Mouse (Mus musculus): ENCODE measurements around the gene Kdm2a. TPM values are rescaled to one million over a fixed set of nuclear protein-coding genes. Genes with fewer than 3 reads are reported as not detected.

Gene Kdm2a
- polyA plus RNA-seq, 1 experiment from 2014 or later: 48.3 TPM

- H3K27ac ChIP-seq (replicated peaks; ENCODE audit: low read depth, low read length): peak overlapping the region; percentile 85
- peak overlapping the region; percentile 18 for H3K4me3 ChIP-seq (ENCODE audit: low read depth, low read length)
- ATAC-seq (ENCODE audit: low read depth) (peak; percentile 6; the same call in 1 of the 2 replicates), DNase-seq (ENCODE audit: low spot score) (peak; percentile 75)
- H3K27me3 ChIP-seq (replicated peaks; ENCODE audit: control insufficient read depth, insufficient read depth, low read length): no peaks in the 10 kb centered on the region
- 0 out of 2 replicates have a peak, but pooled peaks cover 7% of the 10 kb centered on the region for H3K36me3 ChIP-seq (ENCODE audit: control insufficient read depth, insufficient read depth, low read length)
- H3K4me1 ChIP-seq (ENCODE audit: control insufficient read depth, insufficient read depth, low read length): peaks cover 57% of the 10 kb centered on the region
- H3K4me2 ChIP-seq (ENCODE audit: low read depth, low read length): peak overlapping the region; percentile 84
- 8% methylated on average over 21 of the region's 21 CpGs for WGBS
- no peaks in the 10 kb centered on the region for H3K9me3 ChIP-seq (ENCODE audit: control insufficient read depth, low read length)
- peak overlapping the region; percentile 41 for H3K9ac ChIP-seq (ENCODE audit: low read depth, low read length)
Measured at GRCm38 (mm10) chr19:4301735-4302651, 96.1 kb downstream of the Kdm2a start.

GRCm38 (mm10) chr19:4300852-4301734 lies 97.0 kb downstream of the Kdm2a start:
- ATAC-seq (ENCODE audit: low read depth) (no peak), DNase-seq (ENCODE audit: low spot score) (no peak)
- WGBS: 58% methylated on average over 11 of the region's 11 CpGs
- Histone ChIP-seq H3K27me3 (replicated peaks; ENCODE audit: control insufficient read depth, insufficient read depth, low read length) (no peaks in the 10 kb centered on the region), H3K9me3 (ENCODE audit: control insufficient read depth, low read length) (no peaks in the 10 kb centered on the region), H3K27ac (replicated peaks; ENCODE audit: low read depth, low read length) (peak overlapping the region; percentile 85), H3K4me2 (ENCODE audit: low read depth, low read length) (peak overlapping the region; percentile 84), H3K9ac (ENCODE audit: low read depth, low read length) (peak overlapping the region; percentile 41), H3K36me3 (ENCODE audit: control insufficient read depth, insufficient read depth, low read length) (peaks cover 10% of the 10 kb centered on the region; the same call in 1 of the 2 replicates), H3K4me1 (ENCODE audit: control insufficient read depth, insufficient read depth, low read length) (peaks cover 52% of the 10 kb centered on the region), H3K4me3 (ENCODE audit: low read depth, low read length) (0 out of 2 replicates have a peak overlapping the region, but pooled peaks have one; percentile 18)

GRCm38 (mm10) chr19:4300271-4300704 lies 97.8 kb downstream of the Kdm2a start:
- no peak overlapping the region for H3K4me3 ChIP-seq (ENCODE audit: low read depth, low read length)
- H3K4me1 ChIP-seq (ENCODE audit: control insufficient read depth, insufficient read depth, low read length): peaks cover 52% of the 10 kb centered on the region
- WGBS: 55% methylated on average over 7 of the region's 7 CpGs
- no peak for ATAC-seq (ENCODE audit: low read depth)
- 0 out of 2 replicates have a peak overlapping the region, but pooled peaks have one; percentile 30 for H3K9ac ChIP-seq (ENCODE audit: low read depth, low read length)
- H3K4me2 ChIP-seq (ENCODE audit: low read depth, low read length): no peak overlapping the region
- H3K27ac ChIP-seq (replicated peaks; ENCODE audit: low read depth, low read length): no peak overlapping the region
- H3K27me3 ChIP-seq (replicated peaks; ENCODE audit: control insufficient read depth, insufficient read depth, low read length): no peaks in the 10 kb centered on the region
- H3K36me3 ChIP-seq (ENCODE audit: control insufficient read depth, insufficient read depth, low read length): peaks cover 10% of the 10 kb centered on the region; the same call in 1 of the 2 replicates
- no peaks in the 10 kb centered on the region for H3K9me3 ChIP-seq (ENCODE audit: control insufficient read depth, low read length)
- peak; percentile 31 for DNase-seq (ENCODE audit: low spot score)

DNA sequence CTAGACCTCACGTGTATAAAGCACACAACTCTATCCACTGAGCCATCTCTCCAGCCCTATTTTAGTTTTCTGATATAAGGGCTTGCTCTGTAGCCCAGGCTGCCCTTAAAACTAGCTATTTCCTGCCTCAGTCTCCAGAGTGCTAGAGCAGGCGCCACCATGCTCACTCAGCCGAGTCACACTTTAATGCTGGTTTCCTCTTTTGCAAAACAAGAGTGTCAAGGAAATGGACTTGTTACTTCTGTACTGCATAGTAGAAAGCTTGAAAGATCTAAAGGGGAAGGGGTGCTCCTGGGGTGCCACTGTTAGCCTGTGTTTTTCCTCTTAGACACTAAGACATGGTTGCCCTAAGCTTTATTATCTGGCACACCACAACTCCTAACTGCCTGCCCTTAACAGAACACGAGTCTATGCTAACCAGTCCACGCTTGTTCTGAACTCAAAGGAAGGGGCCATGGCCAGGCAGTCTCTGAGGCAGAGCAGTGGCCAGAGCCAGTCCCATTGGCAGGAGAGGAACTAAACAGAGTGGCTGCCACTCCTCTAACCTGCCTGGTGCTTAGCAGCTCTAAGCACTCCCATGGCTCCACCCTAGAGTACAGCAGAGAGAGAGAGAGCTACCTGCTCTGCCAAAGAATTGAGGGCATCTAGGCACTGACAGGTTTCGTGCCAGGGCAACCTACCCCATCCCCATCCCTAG lies 98.4 kb downstream of the Kdm2a start:
- ATAC-seq (ENCODE audit: low read depth): no peak
- H3K4me1 ChIP-seq (ENCODE audit: control insufficient read depth, insufficient read depth, low read length): peaks cover 48% of the 10 kb centered on the region

GRCm38 (mm10) chr19:4299126-4299525 lies 99.0 kb downstream of the Kdm2a start:
- Histone ChIP-seq H3K27ac (replicated peaks; ENCODE audit: low read depth, low read length) (no peak overlapping the region), H3K36me3 (ENCODE audit: control insufficient read depth, insufficient read depth, low read length) (peaks cover 15% of the 10 kb centered on the region; the same call in 1 of the 2 replicates), H3K4me3 (ENCODE audit: low read depth, low read length) (no peak overlapping the region), H3K9ac (ENCODE audit: low read depth, low read length) (no peak overlapping the region), H3K4me2 (ENCODE audit: low read depth, low read length) (no peak overlapping the region), H3K27me3 (replicated peaks; ENCODE audit: control insufficient read depth, insufficient read depth, low read length) (no peaks in the 10 kb centered on the region), H3K4me1 (ENCODE audit: control insufficient read depth, insufficient read depth, low read length) (peaks cover 42% of the 10 kb centered on the region), H3K9me3 (ENCODE audit: control insufficient read depth, low read length) (no peaks in the 10 kb centered on the region)
- DNase-seq (ENCODE audit: low spot score) (no peak), ATAC-seq (ENCODE audit: low read depth) (no peak)
- 86% methylated on average over 7 of the region's 7 CpGs for WGBS

More for the DNA sequence above, 98.4 kb downstream of the Kdm2a start:
- 0 out of 2 replicates have a peak overlapping the region, but pooled peaks have one; percentile 7 for H3K27ac ChIP-seq (replicated peaks; ENCODE audit: low read depth, low read length)
- peaks cover 11% of the 10 kb centered on the region; the same call in 1 of the 2 replicates for H3K36me3 ChIP-seq (ENCODE audit: control insufficient read depth, insufficient read depth, low read length)
- H3K27me3 ChIP-seq (replicated peaks; ENCODE audit: control insufficient read depth, insufficient read depth, low read length): no peaks in the 10 kb centered on the region
- H3K4me3 ChIP-seq (ENCODE audit: low read depth, low read length): no peak overlapping the region
- H3K9ac ChIP-seq (ENCODE audit: low read depth, low read length): no peak overlapping the region
- DNase-seq (ENCODE audit: low spot score): no peak
- H3K4me2 ChIP-seq (ENCODE audit: low read depth, low read length): no peak overlapping the region
- H3K9me3 ChIP-seq (ENCODE audit: control insufficient read depth, low read length): no peaks in the 10 kb centered on the region
- 75% methylated on average over 6 of the region's 6 CpGs for WGBS

- H3K4me3 ChIP-seq (ENCODE audit: low read depth, low read length): no peak overlapping the region
- DNase-seq (ENCODE audit: low spot score) (no peak), ATAC-seq (ENCODE audit: low read depth) (no peak)
- no peak overlapping the region for H3K27ac ChIP-seq (replicated peaks; ENCODE audit: low read depth, low read length)
- WGBS: 84% methylated on average over 17 of the region's 17 CpGs
- H3K4me2 ChIP-seq (ENCODE audit: low read depth, low read length): no peak overlapping the region
- H3K27me3 ChIP-seq (replicated peaks; ENCODE audit: control insufficient read depth, insufficient read depth, low read length): no peaks in the 10 kb centered on the region
- peaks cover 36% of the 10 kb centered on the region for H3K4me1 ChIP-seq (ENCODE audit: control insufficient read depth, insufficient read depth, low read length)
- no peak overlapping the region for H3K9ac ChIP-seq (ENCODE audit: low read depth, low read length)
- H3K36me3 ChIP-seq (ENCODE audit: control insufficient read depth, insufficient read depth, low read length): peaks cover 15% of the 10 kb centered on the region; the same call in 1 of the 2 replicates
- no peaks in the 10 kb centered on the region for H3K9me3 ChIP-seq (ENCODE audit: control insufficient read depth, low read length)
Measured at GRCm38 (mm10) chr19:4298322-4299121, 99.6 kb downstream of the Kdm2a start.

DNA sequence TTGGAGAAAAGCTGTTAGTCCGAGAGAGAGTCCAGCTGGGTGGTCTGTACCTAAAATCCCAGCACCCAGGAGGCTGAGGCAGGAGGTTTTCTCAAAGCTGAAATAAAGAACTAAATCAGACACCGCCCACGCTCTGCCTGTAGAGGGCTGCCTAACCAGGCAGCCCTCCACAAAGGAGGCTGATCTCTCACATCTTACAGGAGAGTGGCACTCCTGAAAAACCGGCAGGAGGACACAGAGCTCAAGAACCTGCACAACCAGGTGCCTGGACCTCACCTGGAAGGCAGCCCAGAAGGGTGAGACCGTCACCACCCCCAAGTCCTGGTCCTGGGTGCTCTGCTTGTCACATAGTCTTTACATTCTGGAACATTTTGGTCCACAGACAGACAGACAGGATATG lies 100.2 kb downstream of the Kdm2a start:
- H3K9ac ChIP-seq (ENCODE audit: low read depth, low read length): no peak overlapping the region
- no peak for ATAC-seq (ENCODE audit: low read depth)
- H3K36me3 ChIP-seq (ENCODE audit: control insufficient read depth, insufficient read depth, low read length): peaks cover 19% of the 10 kb centered on the region; the same call in 1 of the 2 replicates
- WGBS: 86% methylated on average over 5 of the region's 5 CpGs
- H3K4me3 ChIP-seq (ENCODE audit: low read depth, low read length): no peak overlapping the region
- H3K27me3 ChIP-seq (replicated peaks; ENCODE audit: control insufficient read depth, insufficient read depth, low read length): no peaks in the 10 kb centered on the region
- DNase-seq (ENCODE audit: low spot score): peak; percentile 17
- no peaks in the 10 kb centered on the region for H3K9me3 ChIP-seq (ENCODE audit: control insufficient read depth, low read length)
- H3K27ac ChIP-seq (replicated peaks; ENCODE audit: low read depth, low read length): no peak overlapping the region
- H3K4me1 ChIP-seq (ENCODE audit: control insufficient read depth, insufficient read depth, low read length): peaks cover 30% of the 10 kb centered on the region
- no peak overlapping the region for H3K4me2 ChIP-seq (ENCODE audit: low read depth, low read length)

Measured in embryonic facial prominence, embryonic 14.5 days (tissue).